Mouse (Mus musculus) forebrain, embryonic 10.5 days (tissue): ENCODE measurements around the gene Morc1. TPM values are rescaled to one million over a fixed set of nuclear protein-coding genes. Genes with fewer than 3 reads are reported as not detected.

Experiments
- DNase-seq: peaks from one replicate; pipeline ENCODE4 v3.0.0-alpha.2; 2017; ENCODE audit warnings: low spot score; ENCODE audit errors: extremely low spot score
- H3K27ac ChIP-seq: fragments of 300-500 bp; sonication (generic); 2 replicates; pipeline ENCODE4 v1.5.1; 2016; ENCODE audit warnings: mild to moderate bottlenecking
- H3K27me3 ChIP-seq: fragments of 300-500 bp; sonication (generic); 2 replicates; pipeline ENCODE4 v1.6.1; 2016; ENCODE audit warnings: mild to moderate bottlenecking; ENCODE audit not compliant: poor library complexity, severe bottlenecking
- H3K36me3 ChIP-seq: fragments of 300-500 bp; sonication (generic); replicated peaks from 2 replicates; pipeline ENCODE4 v1.6.1; 2016; ENCODE audit warnings: mild to moderate bottlenecking, moderate library complexity
- H3K4me1 ChIP-seq: fragments of 300-500 bp; sonication (generic); 2 replicates; pipeline ENCODE4 v1.6.1; 2016
- H3K4me3 ChIP-seq: fragments of 300-500 bp; sonication (generic); 2 replicates; pipeline ENCODE4 v1.5.1; 2016; ENCODE audit warnings: mild to moderate bottlenecking, moderate library complexity
- H3K9me3 ChIP-seq: fragments of 300-500 bp; sonication (generic); 2 replicates; pipeline ENCODE4 v1.6.1; 2016; ENCODE audit warnings: mild to moderate bottlenecking, moderate library complexity
- WGBS: fragments of 180-500 bp; shearing (Covaris S2); methylation state at CpG from one replicate; pipeline ENCODE4 v1.1.7; 2016; 5-methylcytosine and 5-hydroxymethylcytosine counted together
- polyA plus RNA-seq: library from polyadenylated mRNA; unstranded; fragments of >200 nt; fragmentation: Nextera tagmentation; extraction: Ambion mirVana; gene quantifications from 2 replicates; pipeline ENCODE4 v1.2.1, GENCODE M21; 2016

Morc1 gene
- polyA plus RNA-seq, 1 experiment from 2014 or later: not detected

DNA sequence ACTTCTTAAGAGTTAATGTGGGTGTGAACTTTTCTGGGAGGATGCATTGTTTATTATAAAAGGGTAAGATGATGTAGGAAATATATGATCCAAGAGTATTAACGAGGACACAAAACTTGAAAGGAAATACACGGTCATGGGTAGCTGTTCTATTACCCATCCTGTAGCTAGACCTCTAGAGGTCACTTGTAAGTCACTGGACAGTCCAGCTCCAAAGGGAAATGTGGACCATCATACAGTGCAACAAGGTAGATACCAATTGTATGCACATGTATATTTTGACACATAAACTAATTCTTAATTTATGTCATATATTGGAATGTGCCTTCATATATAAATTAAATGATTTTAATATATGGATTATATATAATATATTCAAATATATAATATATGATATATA, 245.2 kb downstream of the Morc1 start:
- Histone ChIP-seq H3K9me3 (no peaks in the 10 kb centered on the region), H3K27ac (no peak overlapping the region), H3K4me3 (no peak overlapping the region), H3K4me1 (no peaks in the 10 kb centered on the region), H3K36me3 (no peaks in the 10 kb centered on the region), H3K27me3 (no peaks in the 10 kb centered on the region)
- DNase-seq: no peak
- 89% methylated on average over 2 of the region's 2 CpGs for WGBS

DNA sequence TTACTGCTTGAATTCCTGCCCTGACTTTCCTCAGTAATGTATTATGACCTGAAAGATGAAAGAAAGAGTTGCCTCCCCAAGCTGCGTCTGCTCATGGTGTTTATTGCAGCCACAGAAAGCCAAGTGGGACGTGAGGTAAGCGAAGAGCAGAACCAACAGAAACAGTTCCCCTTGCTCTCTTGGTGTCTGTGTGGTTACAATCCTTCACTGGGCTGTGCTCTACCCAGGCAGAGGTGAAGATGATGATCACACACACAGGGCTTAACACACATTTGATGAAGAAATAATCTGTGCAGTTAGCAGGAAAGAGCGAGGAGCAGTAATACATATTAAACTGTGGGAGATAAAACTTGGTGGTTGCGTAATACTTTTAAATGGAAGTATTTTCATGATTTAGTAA, 246.3 kb downstream of the Morc1 start:
- Histone ChIP-seq H3K4me1 (no peaks in the 10 kb centered on the region), H3K27ac (no peak overlapping the region), H3K36me3 (no peaks in the 10 kb centered on the region), H3K4me3 (no peak overlapping the region), H3K27me3 (no peaks in the 10 kb centered on the region), H3K9me3 (no peaks in the 10 kb centered on the region)
- no peak for DNase-seq
- 92% methylated on average over 5 of the region's 5 CpGs for WGBS

DNA sequence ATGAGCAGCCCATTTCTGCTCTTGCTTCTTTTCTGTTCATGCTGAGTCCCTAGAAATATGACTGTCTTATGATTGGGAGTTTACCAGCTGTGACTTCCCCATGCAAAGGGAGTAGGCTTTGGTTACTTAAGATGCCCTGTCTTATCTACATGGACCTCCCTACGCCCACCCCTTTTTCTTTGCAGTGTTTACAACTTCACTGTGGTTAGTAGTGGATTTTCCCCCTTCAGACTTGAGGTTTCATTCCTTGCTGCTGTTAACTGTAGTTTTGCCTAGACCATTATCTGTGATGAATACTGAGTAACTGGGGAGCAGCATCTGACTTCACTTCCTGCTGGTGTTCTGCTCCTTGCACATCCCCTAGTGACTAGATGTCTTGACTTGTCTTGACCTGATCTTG, 247.0 kb downstream of the Morc1 start:
- 86% methylated on average over 1 of the region's 1 CpGs for WGBS
- DNase-seq: no peak
- Histone ChIP-seq H3K9me3 (no peaks in the 10 kb centered on the region), H3K4me1 (no peaks in the 10 kb centered on the region), H3K4me3 (no peak overlapping the region), H3K27ac (no peak overlapping the region), H3K27me3 (no peaks in the 10 kb centered on the region), H3K36me3 (no peaks in the 10 kb centered on the region)

Other genes starting within 250 kb of the Morc1 start
- gene Dppa4, start 147.5 kb upstream of the Morc1 start, polyA plus RNA-seq: not detected in 2 replicates
- gene Dppa2, start 127.3 kb upstream of the Morc1 start, polyA plus RNA-seq: not detected in 2 replicates
- gene Gm5485, start 18.8 kb upstream of the Morc1 start, polyA plus RNA-seq: not detected in 2 replicates